Mouse (Mus musculus): ENCODE data around the gene Nceh1. TPM values are rescaled to one million over a fixed set of nuclear protein-coding genes. Genes with fewer than 3 reads are reported as not detected.

Nceh1 gene
- total and polyA plus RNA-seq, 3 experiments: 8.5 to 11.8 (median 9.2) TPM

DNA sequence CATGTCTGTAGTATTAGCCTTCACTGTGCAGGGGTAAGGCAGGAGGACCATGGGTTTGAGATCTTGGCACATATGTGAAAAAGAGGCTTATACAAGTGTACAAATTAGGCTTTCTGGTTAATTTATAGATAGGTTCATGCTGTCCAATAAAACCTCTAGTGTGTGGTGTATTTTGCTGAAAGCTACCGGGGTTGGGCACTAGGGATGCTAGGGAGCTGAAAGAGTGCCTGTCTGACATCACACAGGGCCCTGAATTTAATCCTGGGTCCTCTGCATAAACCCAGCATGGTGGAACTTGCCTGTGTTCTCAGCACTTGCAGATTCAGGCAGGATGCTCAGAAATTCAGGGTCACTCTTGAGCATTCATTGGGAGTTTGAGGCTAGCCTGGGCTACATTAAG, 65.0 kb downstream of the Nceh1 start:
- TF ChIP-seq TBP (conservative IDR thresholded peaks at IDR 0.05; ENCODE audit: low read depth, low read length) (no peak), EP300 (IDR thresholded peaks at IDR 0.05; ENCODE audit: low read length) (no peak), MXI1 (IDR thresholded peaks at IDR 0.05; ENCODE audit: low read depth, low read length) (no peak), POLR2A (IDR thresholded peaks at IDR 0.05; ENCODE audit: low read depth, low read length) (no peak), CTCF (conservative IDR thresholded peaks at IDR 0.05 in 1 of 2, IDR thresholded peaks at IDR 0.05 in 1 of 2; ENCODE audit: low read depth in 2 of 2, low read length in 2 of 2) (no peak; a peak in 2 of 4 replicates), SIN3A (IDR thresholded peaks at IDR 0.05; ENCODE audit: low read length) (no peak), CHD1 (IDR thresholded peaks at IDR 0.05; ENCODE audit: low read depth, low read length) (no peak), JUND (conservative IDR thresholded peaks at IDR 0.05; ENCODE audit: low read depth, low read length) (no peak), ELF1 (IDR thresholded peaks at IDR 0.05; ENCODE audit: low read depth, low read length) (no peak), TCF12 (IDR thresholded peaks at IDR 0.05; ENCODE audit: low read depth, low read length) (no peak), USF2 (conservative IDR thresholded peaks at IDR 0.05; ENCODE audit: low read depth, low read length) (no peak), PAX5 (IDR thresholded peaks at IDR 0.05; ENCODE audit: low read length) (no peak), E2F4 (IDR thresholded peaks at IDR 0.05; ENCODE audit: insufficient replicate concordance, low read depth, low read length) (no peak), ZKSCAN1 (IDR thresholded peaks at IDR 0.05; ENCODE audit: borderline replicate concordance, low read depth, low read length) (no peak), JUN (IDR thresholded peaks at IDR 0.05; ENCODE audit: insufficient read depth, low read depth, low read length) (no peak), MAFK (IDR thresholded peaks at IDR 0.05; ENCODE audit: insufficient replicate concordance, low read length) (no peak), BHLHE40 (IDR thresholded peaks at IDR 0.05; ENCODE audit: low read depth, low read length) (no peak), MYC (IDR thresholded peaks at IDR 0.05; ENCODE audit: low read depth, low read length) (no peak), ETS1 (conservative IDR thresholded peaks at IDR 0.05; ENCODE audit: low read depth, low read length) (no peak)
- Histone ChIP-seq H3K79me2 (replicated peaks; ENCODE audit: control insufficient read depth, extremely low read depth, insufficient read depth, poor library complexity, severe bottlenecking) (no peaks in the 10 kb centered on the region), H3K27ac (ENCODE audit: insufficient read depth, low read depth) (no peak overlapping the region), H3K9ac (ENCODE audit: insufficient read depth, low read depth) (no peak overlapping the region), H3K4me1 (ENCODE audit: control insufficient read depth in 1 of 2, insufficient read depth in 2 of 2) (peaks cover 2 to 9% of the 10 kb centered on the region in 2 experiments; a peak in 1 of 4 replicates), H3K9me3 (replicated peaks; ENCODE audit: low read length) (no peaks in the 10 kb centered on the region), H3K27me3 (replicated peaks) (no peaks in the 10 kb centered on the region), H3K4me3 (replicated peaks in 1 of 3; ENCODE audit: low read depth in 2 of 3, low read length in 2 of 3, poor library complexity in 1 of 3) (no peak overlapping the region), H3K4me2 (ENCODE audit: insufficient read depth, low read depth, poor library complexity, severe bottlenecking) (no peak overlapping the region), H3K36me3 (replicated peaks in 1 of 2; ENCODE audit: control insufficient read depth in 1 of 2, insufficient read depth in 1 of 2, low read length in 1 of 2) (peaks cover 0 to 17% of the 10 kb centered on the region in 2 experiments)
- dilution Hi-C loops (cut with MboI; ENCODE audit: extremely low pct_ligation_motif_present, extremely low pct_unique_long_range_greater_than_20kb, low sequenced_read_pairs) (no loop called here), in situ Hi-C loops (cut with MboI; ENCODE audit: low pct_ligation_motif_present, low pct_unique_long_range_greater_than_20kb, low sequenced_read_pairs) (no loop called here)
- DNase-seq (ENCODE audit: extremely low read depth): no peak

DNA sequence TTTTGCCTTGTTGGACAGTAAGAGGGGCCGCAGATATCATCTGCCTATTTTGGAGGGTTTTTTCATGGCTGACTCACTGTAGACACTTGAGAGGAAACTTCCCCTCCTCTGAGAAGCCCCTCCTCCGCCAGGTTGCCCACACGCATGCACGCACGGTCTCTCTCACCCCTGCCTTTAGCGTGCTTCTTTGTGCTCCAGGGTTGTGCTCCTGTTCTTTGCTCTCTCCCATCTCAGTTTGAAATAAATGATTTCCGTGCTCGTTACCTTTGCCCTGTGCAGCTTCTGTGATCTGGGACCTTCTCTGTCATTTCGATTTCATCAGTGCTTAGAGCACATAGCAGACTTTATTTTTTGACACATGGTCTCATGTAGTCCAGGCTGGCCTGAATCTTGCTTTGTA, 66.3 kb downstream of the Nceh1 start:
- Histone ChIP-seq H3K36me3 (replicated peaks in 1 of 2; ENCODE audit: control insufficient read depth in 1 of 2, insufficient read depth in 1 of 2, low read length in 1 of 2) (peaks cover 0 to 10% of the 10 kb centered on the region in 2 experiments), H3K4me1 (ENCODE audit: control insufficient read depth in 1 of 2, insufficient read depth in 2 of 2) (peaks cover 0 to 6% of the 10 kb centered on the region in 2 experiments; a peak in 1 of 4 replicates), H3K9me3 (replicated peaks; ENCODE audit: low read length) (no peaks in the 10 kb centered on the region), H3K4me2 (ENCODE audit: insufficient read depth, low read depth, poor library complexity, severe bottlenecking) (no peak overlapping the region), H3K27me3 (replicated peaks) (no peaks in the 10 kb centered on the region), H3K9ac (ENCODE audit: insufficient read depth, low read depth) (no peak overlapping the region), H3K79me2 (replicated peaks; ENCODE audit: control insufficient read depth, extremely low read depth, insufficient read depth, poor library complexity, severe bottlenecking) (no peaks in the 10 kb centered on the region), H3K27ac (ENCODE audit: insufficient read depth, low read depth) (no peak overlapping the region), H3K4me3 (replicated peaks in 1 of 3; ENCODE audit: low read depth in 2 of 3, low read length in 2 of 3, poor library complexity in 1 of 3) (no peak overlapping the region)
- in situ Hi-C loops (cut with MboI; ENCODE audit: low pct_ligation_motif_present, low pct_unique_long_range_greater_than_20kb, low sequenced_read_pairs) (no loop called here), dilution Hi-C loops (cut with MboI; ENCODE audit: extremely low pct_ligation_motif_present, extremely low pct_unique_long_range_greater_than_20kb, low sequenced_read_pairs) (no loop called here)
- DNase-seq (ENCODE audit: extremely low read depth): no peak
- TF ChIP-seq EP300 (IDR thresholded peaks at IDR 0.05; ENCODE audit: low read length) (no peak), ZMIZ1 (IDR thresholded peaks at IDR 0.05; ENCODE audit: low read depth, low read length) (no peak), TCF12 (IDR thresholded peaks at IDR 0.05; ENCODE audit: low read depth, low read length) (no peak), SMC3 (IDR thresholded peaks at IDR 0.05; ENCODE audit: low read depth, low read length) (no peak), PAX5 (IDR thresholded peaks at IDR 0.05; ENCODE audit: low read length) (no peak), POLR2A (IDR thresholded peaks at IDR 0.05; ENCODE audit: low read depth, low read length) (no peak), RCOR1 (conservative IDR thresholded peaks at IDR 0.05; ENCODE audit: low read depth, low read length) (no peak)
